Mouse (Mus musculus) neural tube, embryonic 12.5 days (tissue): ENCODE data around the gene Gm20388. TPM values are rescaled to one million over a fixed set of nuclear protein-coding genes. Genes with fewer than 3 reads are reported as not detected.
"Not testable (repeated sequence)": the region's sequence is repeated elsewhere in the genome, so short reads cannot be mapped to it uniquely, and the experiment has no call there.

Experiments
- ATAC-seq: fragments of 200-750 bp; cut with Nextera tagmentation; 2 replicates; pipeline ENCODE4 v1.8.0; 2017; ENCODE audit warnings: low read depth, mild to moderate bottlenecking, moderate TSS enrichment, moderate library complexity; ENCODE audit not compliant: low FRiP score
- H3K27ac ChIP-seq: fragments of 300-500 bp; sonication (generic); 2 replicates; pipeline ENCODE4 v1.5.1; 2016
- H3K27me3 ChIP-seq: fragments of 300-500 bp; sonication (generic); replicated peaks from 2 replicates; pipeline ENCODE4 v1.6.1; 2016; ENCODE audit warnings: mild to moderate bottlenecking
- H3K36me3 ChIP-seq: fragments of 300-500 bp; sonication (generic); 2 replicates; pipeline ENCODE4 v1.6.1; 2016; ENCODE audit warnings: mild to moderate bottlenecking
- H3K4me1 ChIP-seq: fragments of 300-500 bp; sonication (generic); 2 replicates; pipeline ENCODE4 v1.6.1; 2016
- H3K4me2 ChIP-seq: fragments of 300-500 bp; sonication (generic); replicated peaks from 2 replicates; pipeline ENCODE4 v1.6.1; 2016; ENCODE audit warnings: mild to moderate bottlenecking
- H3K4me3 ChIP-seq: fragments of 300-500 bp; sonication (generic); 2 replicates; pipeline ENCODE4 v1.5.1; 2016
- H3K9ac ChIP-seq: fragments of 300-500 bp; sonication (generic); 2 replicates; pipeline ENCODE4 v1.6.1; 2016; ENCODE audit warnings: mild to moderate bottlenecking
- H3K9me3 ChIP-seq: fragments of 300-500 bp; sonication (generic); 2 replicates; pipeline ENCODE4 v1.6.1; 2016; ENCODE audit warnings: mild to moderate bottlenecking
- WGBS: fragments of 180-500 bp; shearing (Covaris S2); methylation state at CpG from one replicate; pipeline ENCODE4 v1.1.7; 2016; 5-methylcytosine and 5-hydroxymethylcytosine counted together
- polyA plus RNA-seq: library from polyadenylated mRNA; unstranded; fragments of >200 nt; fragmentation: Nextera tagmentation; extraction: Ambion mirVana; gene quantifications from 2 replicates; pipeline ENCODE4 v1.2.1, GENCODE M21; 2016

Gm20388 gene
- polyA plus RNA-seq, 1 experiment from 2014 or later = not detected

GRCm38 (mm10) chr8:123280302-123281094, 3369.9 kb downstream of the Gm20388 start:
- H3K27me3 ChIP-seq = no peaks in the 10 kb centered on the region
- no peak overlapping the region for H3K4me2 ChIP-seq
- ATAC-seq = no peak
- H3K9ac ChIP-seq = no peak overlapping the region
- H3K36me3 ChIP-seq = peaks cover 10% of the 10 kb centered on the region
- no peaks in the 10 kb centered on the region for H3K4me1 ChIP-seq
- 87% methylated on average over 13 of the region's 13 CpGs for WGBS
- no peak overlapping the region for H3K27ac ChIP-seq
- H3K4me3 ChIP-seq = no peak overlapping the region
- H3K9me3 ChIP-seq = no peaks in the 10 kb centered on the region

GRCm38 (mm10) chr8:123282994-123283393, 3372.4 kb downstream of the Gm20388 start:
- H3K27me3 ChIP-seq, H3K4me2 ChIP-seq, H3K9me3 ChIP-seq, H3K4me3 ChIP-seq, H3K4me1 ChIP-seq, H3K27ac ChIP-seq, ATAC-seq, H3K9ac ChIP-seq: not testable (repeated sequence)
- 93% methylated on average over 5 of the region's 6 CpGs for WGBS
- peaks cover 12% of the 10 kb centered on the region for H3K36me3 ChIP-seq

- Histone ChIP-seq H3K4me1 (no peaks in the 10 kb centered on the region), H3K9me3 (no peaks in the 10 kb centered on the region), H3K9ac (no peak overlapping the region), H3K27me3 (no peaks in the 10 kb centered on the region), H3K36me3 (peaks cover 21% of the 10 kb centered on the region), H3K4me2 (no peak overlapping the region), H3K27ac (no peak overlapping the region), H3K4me3 (no peak overlapping the region)
- WGBS = 89% methylated on average over 7 of the region's 7 CpGs
- no peak for ATAC-seq
Measured at GRCm38 (mm10) chr8:123283991-123284390, 3373.3 kb downstream of the Gm20388 start.

- Histone ChIP-seq H3K4me2 (no peak overlapping the region), H3K4me1 (no peaks in the 10 kb centered on the region), H3K36me3 (peaks cover 25% of the 10 kb centered on the region), H3K4me3 (no peak overlapping the region), H3K9me3 (no peaks in the 10 kb centered on the region), H3K27me3 (no peaks in the 10 kb centered on the region), H3K9ac (no peak overlapping the region), H3K27ac (no peak overlapping the region)
- ATAC-seq = no peak
- WGBS = 94% methylated on average over 5 of the region's 5 CpGs
Measured at GRCm38 (mm10) chr8:123284493-123284892, 3373.9 kb downstream of the Gm20388 start.

- H3K27me3 ChIP-seq = no peaks in the 10 kb centered on the region
- H3K36me3 ChIP-seq = peaks cover 30% of the 10 kb centered on the region
- H3K9ac ChIP-seq = no peak overlapping the region
- no peaks in the 10 kb centered on the region for H3K4me1 ChIP-seq
- ATAC-seq = no peak
- no peak overlapping the region for H3K4me2 ChIP-seq
- WGBS = 95% methylated on average over 17 of the region's 17 CpGs
- no peaks in the 10 kb centered on the region for H3K9me3 ChIP-seq
- H3K27ac ChIP-seq = no peak overlapping the region
- H3K4me3 ChIP-seq = no peak overlapping the region
Measured at GRCm38 (mm10) chr8:123287362-123287761, 3376.7 kb downstream of the Gm20388 start.

GRCm38 (mm10) chr8:123290166-123290565, 3379.5 kb downstream of the Gm20388 start:
- no peak overlapping the region for H3K4me3 ChIP-seq
- WGBS = 84% methylated on average over 4 of the region's 4 CpGs

GRCm38 (mm10) chr8:123290679-123291078, 3380.0 kb downstream of the Gm20388 start:
- H3K9me3 ChIP-seq = no peaks in the 10 kb centered on the region
- H3K36me3 ChIP-seq = peaks cover 45% of the 10 kb centered on the region
- no peak overlapping the region for H3K4me2 ChIP-seq
- no peak for ATAC-seq
- 92% methylated on average over 8 of the region's 8 CpGs for WGBS
- no peak overlapping the region for H3K9ac ChIP-seq
- no peaks in the 10 kb centered on the region for H3K27me3 ChIP-seq
- no peaks in the 10 kb centered on the region for H3K4me1 ChIP-seq
- H3K4me3 ChIP-seq = no peak overlapping the region
- H3K27ac ChIP-seq = no peak overlapping the region

More at GRCm38 (mm10) chr8:123290166-123290565, 3379.5 kb downstream of the Gm20388 start:
- H3K4me2 ChIP-seq = no peak overlapping the region
- no peaks in the 10 kb centered on the region for H3K27me3 ChIP-seq
- ATAC-seq = no peak
- H3K9me3 ChIP-seq = no peaks in the 10 kb centered on the region
- no peak overlapping the region for H3K9ac ChIP-seq
- no peak overlapping the region for H3K27ac ChIP-seq
- peaks cover 41% of the 10 kb centered on the region for H3K36me3 ChIP-seq
- no peaks in the 10 kb centered on the region for H3K4me1 ChIP-seq

GRCm38 (mm10) chr8:123291716-123292115, 3381.1 kb downstream of the Gm20388 start:
- no peaks in the 10 kb centered on the region for H3K9me3 ChIP-seq
- ATAC-seq = no peak
- 92% methylated on average over 8 of the region's 8 CpGs for WGBS
- H3K4me1 ChIP-seq = no peaks in the 10 kb centered on the region
- H3K4me3 ChIP-seq = no peak overlapping the region
- no peak overlapping the region for H3K27ac ChIP-seq
- H3K4me2 ChIP-seq = no peak overlapping the region
- no peak overlapping the region for H3K9ac ChIP-seq
- peaks cover 50% of the 10 kb centered on the region for H3K36me3 ChIP-seq
- no peaks in the 10 kb centered on the region for H3K27me3 ChIP-seq

GRCm38 (mm10) chr8:123292281-123292680, 3381.6 kb downstream of the Gm20388 start:
- 90% methylated on average over 3 of the region's 3 CpGs for WGBS
- no peak overlapping the region for H3K4me3 ChIP-seq
- H3K9ac ChIP-seq = no peak overlapping the region
- no peaks in the 10 kb centered on the region for H3K27me3 ChIP-seq
- H3K4me1 ChIP-seq = no peaks in the 10 kb centered on the region
- H3K9me3 ChIP-seq = no peaks in the 10 kb centered on the region
- no peak overlapping the region for H3K27ac ChIP-seq
- no peak for ATAC-seq
- no peak overlapping the region for H3K4me2 ChIP-seq
- peaks cover 50% of the 10 kb centered on the region for H3K36me3 ChIP-seq

- no peaks in the 10 kb centered on the region for H3K9me3 ChIP-seq
- no peaks in the 10 kb centered on the region for H3K27me3 ChIP-seq
- 86% methylated on average over 2 of the region's 2 CpGs for WGBS
- ATAC-seq = no peak
- no peak overlapping the region for H3K27ac ChIP-seq
- H3K4me3 ChIP-seq = no peak overlapping the region
- H3K4me1 ChIP-seq = no peaks in the 10 kb centered on the region
- H3K9ac ChIP-seq = no peak overlapping the region
- H3K36me3 ChIP-seq = peaks cover 47% of the 10 kb centered on the region
- H3K4me2 ChIP-seq = no peak overlapping the region
Measured at GRCm38 (mm10) chr8:123292785-123293184, 3382.1 kb downstream of the Gm20388 start.

GRCm38 (mm10) chr8:123298301-123298700, 3387.7 kb downstream of the Gm20388 start:
- H3K9me3 ChIP-seq = no peaks in the 10 kb centered on the region
- no peaks in the 10 kb centered on the region for H3K27me3 ChIP-seq
- H3K27ac ChIP-seq = no peak overlapping the region
- H3K9ac ChIP-seq = no peak overlapping the region
- ATAC-seq = no peak
- H3K36me3 ChIP-seq = peaks cover 20% of the 10 kb centered on the region
- WGBS = 94% methylated on average over 11 of the region's 11 CpGs
- no peak overlapping the region for H3K4me3 ChIP-seq
- H3K4me2 ChIP-seq = no peak overlapping the region
- H3K4me1 ChIP-seq = no peaks in the 10 kb centered on the region

- 74% methylated on average over 4 of the region's 4 CpGs for WGBS
- H3K4me1 ChIP-seq = no peaks in the 10 kb centered on the region
- H3K27me3 ChIP-seq = no peaks in the 10 kb centered on the region
- ATAC-seq = no peak
- no peak overlapping the region for H3K9ac ChIP-seq
- no peak overlapping the region for H3K27ac ChIP-seq
- no peak overlapping the region for H3K4me3 ChIP-seq
- no peak overlapping the region for H3K4me2 ChIP-seq
- H3K36me3 ChIP-seq = peaks cover 32% of the 10 kb centered on the region
- no peaks in the 10 kb centered on the region for H3K9me3 ChIP-seq
Measured at GRCm38 (mm10) chr8:123308738-123309137, 3398.1 kb downstream of the Gm20388 start.
